Mouse (Mus musculus): ENCODE measurements around the gene Dlat.

Dlat gene

DNA sequence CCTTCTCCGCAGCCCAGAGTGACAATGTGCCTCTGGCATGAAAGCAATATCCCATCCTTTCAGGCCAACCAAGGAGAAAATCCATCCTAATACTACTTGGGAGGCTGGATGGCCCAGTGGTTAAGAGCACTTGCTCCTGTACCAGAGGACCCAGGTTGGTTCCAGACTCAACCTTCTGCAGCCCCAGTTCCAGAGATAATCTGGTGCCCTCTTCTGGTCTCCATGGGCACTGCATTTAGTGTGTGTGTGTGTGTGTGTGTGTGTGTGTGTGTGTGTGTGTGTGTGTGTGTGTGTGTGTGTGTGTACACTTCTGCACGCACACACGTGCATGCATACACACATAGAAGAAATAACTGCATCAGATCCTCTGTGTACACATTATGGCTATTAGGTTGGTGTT, 66.0 kb downstream of the Dlat start:
- DNase-seq (ENCODE audit: low spot score in 2 of 2) = no peak

DNA sequence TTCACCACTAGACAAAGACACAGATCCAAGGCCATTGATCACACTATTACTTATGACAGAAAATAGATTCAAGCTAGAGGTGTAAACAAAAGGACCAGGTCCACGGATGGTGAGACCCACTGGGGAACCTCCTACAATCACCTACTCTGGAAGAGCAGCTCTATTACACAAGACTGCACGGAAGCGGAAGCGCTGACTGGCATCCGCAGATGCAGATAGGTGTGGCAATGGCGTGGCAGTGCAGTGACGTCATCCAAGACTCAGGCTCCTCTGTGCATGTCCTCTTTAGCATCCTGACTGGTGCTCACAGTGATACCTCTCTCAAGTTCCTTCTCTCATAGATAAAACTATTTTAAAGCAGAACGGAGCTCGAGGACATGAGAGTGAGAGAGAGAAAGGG, 66.6 kb downstream of the Dlat start:
- DNase-seq (ENCODE audit: low spot score in 2 of 2) = no peak

DNA sequence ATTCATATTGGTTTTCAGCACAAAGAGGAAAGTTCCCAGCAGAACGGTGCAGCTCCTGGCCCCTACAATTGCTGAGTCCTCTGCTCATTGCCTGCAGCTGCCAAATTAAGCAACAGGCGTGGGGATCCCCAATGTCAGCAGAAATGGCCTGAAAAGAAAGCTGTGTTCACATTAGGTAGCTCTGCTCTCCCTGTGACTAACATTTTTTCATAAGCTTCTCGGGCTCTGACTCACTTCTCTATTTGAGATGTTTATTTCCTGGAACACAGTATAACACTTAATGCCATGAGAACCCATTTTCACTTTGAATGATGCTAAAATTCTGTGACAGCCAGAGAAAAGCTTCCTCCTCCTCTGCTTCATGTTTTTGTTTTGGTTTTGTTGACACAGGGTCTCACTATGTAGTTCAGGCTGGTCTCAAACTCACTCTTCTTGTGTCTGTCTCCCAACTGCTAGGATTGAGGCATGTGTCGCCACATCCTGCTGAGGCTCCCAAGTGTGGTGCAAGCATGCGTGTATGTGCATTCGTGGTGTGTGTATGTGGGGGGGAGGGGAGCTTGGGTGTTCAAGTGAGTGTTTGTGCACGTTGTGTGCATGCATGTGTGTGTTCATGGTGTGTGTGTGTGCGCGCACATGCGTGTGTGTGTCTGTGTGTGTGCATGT, 68.6 kb downstream of the Dlat start:
- DNase-seq (ENCODE audit: low spot score in 2 of 2) = no peak

DNA sequence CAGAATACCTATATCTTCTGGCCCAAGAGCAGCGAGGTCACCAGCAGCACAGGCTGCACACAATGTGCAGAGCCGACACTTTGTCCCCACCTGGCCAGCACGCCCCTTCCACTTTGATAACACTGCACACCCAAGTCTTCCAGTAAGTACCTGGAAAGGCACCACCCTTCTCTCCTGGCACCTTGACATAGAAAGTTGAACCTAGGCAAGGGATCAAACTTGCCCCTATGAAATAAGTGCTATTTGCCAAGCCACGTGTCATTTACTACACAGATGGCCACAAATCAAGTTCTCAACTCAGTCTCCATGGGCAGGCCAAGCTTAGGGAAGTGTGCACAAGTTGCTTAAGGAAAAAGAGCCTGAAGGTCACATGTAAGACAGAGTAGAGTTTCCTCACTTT, 72.6 kb downstream of the Dlat start:
- no peak for DNase-seq (ENCODE audit: low spot score in 2 of 2)

DNA sequence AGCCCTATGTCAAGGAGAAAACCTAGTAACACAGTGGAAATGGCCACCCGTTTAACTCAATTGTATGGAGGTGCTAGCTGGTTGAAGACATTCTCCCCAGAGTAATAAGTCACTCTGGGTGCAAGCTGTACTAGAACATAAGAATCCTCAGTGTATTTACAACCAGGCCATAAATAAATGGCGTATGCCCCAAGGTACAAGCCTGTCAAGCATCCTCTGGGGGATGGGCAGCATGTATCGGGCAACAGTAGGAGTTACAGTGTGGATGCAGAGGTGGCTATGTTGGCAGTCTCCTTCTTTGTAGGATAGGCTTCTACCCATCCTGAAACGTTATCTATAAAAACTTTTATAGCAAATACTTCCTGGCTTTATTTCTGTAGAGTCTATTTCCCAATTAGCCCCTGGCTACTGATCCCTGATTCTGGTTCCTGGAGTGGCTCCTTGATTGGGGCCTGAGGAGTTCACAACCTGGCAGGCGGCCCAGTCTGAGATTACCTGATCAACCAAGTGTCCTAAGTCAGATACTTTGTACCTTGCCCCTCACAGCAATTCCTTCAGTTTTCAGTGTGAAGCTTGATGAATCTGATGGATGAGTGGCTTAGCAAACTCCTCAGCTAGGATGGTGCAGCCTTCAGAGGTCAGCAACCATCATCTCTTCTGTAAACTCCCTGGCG, 74.3 kb downstream of the Dlat start:
- DNase-seq (ENCODE audit: low spot score in 2 of 2) = no peak

Measured in right cerebral cortex, postnatal 36 days (tissue).